Mouse (Mus musculus) stomach, postnatal 0 days (tissue): ENCODE measurements around the gene Erbin. TPM values are rescaled to one million over a fixed set of nuclear protein-coding genes. Genes with fewer than 3 reads are reported as not detected.

Experiments
- ATAC-seq: fragments of 200-750 bp; cut with Nextera tagmentation; 2 replicates; pipeline ENCODE4 v1.8.0; 2017; ENCODE audit not compliant: low FRiP score, low TSS enrichment
- DNase-seq: peaks from one replicate; pipeline ENCODE4 v3.0.0-alpha.2; 2016; ENCODE audit warnings: low spot score
- H3K27ac ChIP-seq: fragments of 300-500 bp; sonication (generic); replicated peaks from 2 replicates; pipeline ENCODE4 v1.5.1; 2014; ENCODE audit warnings: mild to moderate bottlenecking, control low read depth
- H3K27me3 ChIP-seq: fragments of 300-500 bp; sonication (generic); 2 replicates; pipeline ENCODE4 v1.6.1; 2014; ENCODE audit warnings: low read length; ENCODE audit not compliant: control insufficient read depth, insufficient read depth
- H3K36me3 ChIP-seq: fragments of 300-500 bp; sonication (generic); 2 replicates; pipeline ENCODE4 v1.6.1; 2014; ENCODE audit warnings: low read length, mixed read lengths; ENCODE audit not compliant: control insufficient read depth, insufficient read depth
- H3K4me1 ChIP-seq: fragments of 300-500 bp; sonication (generic); replicated peaks from 2 replicates; pipeline ENCODE4 v1.6.1; 2014; ENCODE audit warnings: antibody characterized with exemption; ENCODE audit not compliant: control insufficient read depth, insufficient read depth
- H3K4me2 ChIP-seq: fragments of 300-500 bp; sonication (generic); replicated peaks from 2 replicates; pipeline ENCODE4 v1.6.1; 2014; ENCODE audit warnings: low read depth, mild to moderate bottlenecking, control low read depth, moderate library complexity
- H3K4me3 ChIP-seq: fragments of 300-500 bp; sonication (generic); 2 replicates; pipeline ENCODE4 v1.5.1; 2014; ENCODE audit warnings: low read depth, low read length, control low read depth
- H3K9ac ChIP-seq: fragments of 300-500 bp; sonication (generic); 2 replicates; pipeline ENCODE4 v1.6.1; 2014; ENCODE audit warnings: mild to moderate bottlenecking, low read length, control low read depth, mixed read lengths
- H3K9me3 ChIP-seq: fragments of 300-500 bp; sonication (generic); 2 replicates; pipeline ENCODE4 v1.6.1; 2016; ENCODE audit warnings: low read length; ENCODE audit not compliant: control insufficient read depth
- CTCF ChIP-seq: IDR thresholded peaks from 2 replicates; pipeline ENCODE4 v1.5.1; 2016; ENCODE audit warnings: antibody characterized with exemption, low read depth, mild to moderate bottlenecking, moderate library complexity
- EP300 ChIP-seq: optimal IDR thresholded peaks from 2 replicates; pipeline ENCODE3; 2016; ENCODE audit warnings: antibody characterized with exemption
- WGBS: fragments of 180-500 bp; shearing (Covaris S2); extraction: QIAGEN DNeasy Blood & Tissue Kit; methylation state at CpG from one replicate; pipeline ENCODE4 v1.1.7; 2014; 5-methylcytosine and 5-hydroxymethylcytosine counted together
- polyA plus RNA-seq: library from polyadenylated mRNA; unstranded; fragments of >200 nt; fragmentation: Nextera tagmentation; extraction: Ambion mirVana; gene quantifications from 2 replicates; pipeline ENCODE4 v1.2.1, GENCODE M21; 2015

Erbin gene
- polyA plus RNA-seq, 1 experiment from 2014 or later: 15.7 TPM

- DNase-seq (no peak), ATAC-seq (no peak)
- 75% methylated on average over 5 of the region's 5 CpGs for WGBS
- H3K27ac ChIP-seq: no peak overlapping the region
- peaks cover 8% of the 10 kb centered on the region; the same call in 1 of the 2 replicates for H3K36me3 ChIP-seq
- no peak overlapping the region for H3K4me3 ChIP-seq
- H3K9ac ChIP-seq: no peak overlapping the region
- H3K4me2 ChIP-seq: no peak overlapping the region
- no peaks in the 10 kb centered on the region for H3K9me3 ChIP-seq
- no peaks in the 10 kb centered on the region for H3K4me1 ChIP-seq
- H3K27me3 ChIP-seq: no peaks in the 10 kb centered on the region
- TF ChIP-seq EP300 (no peak), CTCF (no peak)
Observed at GRCm38 (mm10) chr13:103819377-103819776, 100.9 kb downstream of the Erbin start.

GRCm38 (mm10) chr13:103817935-103818334 lies 102.4 kb downstream of the Erbin start:
- DNase-seq: no peak
- Histone ChIP-seq H3K4me1 (no peaks in the 10 kb centered on the region), H3K9me3 (no peaks in the 10 kb centered on the region), H3K4me3 (no peak overlapping the region), H3K4me2 (no peak overlapping the region), H3K27me3 (no peaks in the 10 kb centered on the region), H3K9ac (no peak overlapping the region), H3K27ac (no peak overlapping the region), H3K36me3 (peaks cover 8% of the 10 kb centered on the region; the same call in 1 of the 2 replicates)
- ATAC-seq: no peak
- 92% methylated on average over 3 of the region's 3 CpGs for WGBS
- no peak for TF ChIP-seq EP300
- TF ChIP-seq CTCF: no peak

- Histone ChIP-seq H3K36me3 (no peaks in the 10 kb centered on the region), H3K4me1 (no peaks in the 10 kb centered on the region), H3K4me3 (no peak overlapping the region), H3K4me2 (no peak overlapping the region), H3K27me3 (no peaks in the 10 kb centered on the region), H3K27ac (no peak overlapping the region), H3K9me3 (no peaks in the 10 kb centered on the region), H3K9ac (no peak overlapping the region)
- 65% methylated on average over 5 of the region's 5 CpGs for WGBS
- no peak for TF ChIP-seq CTCF
- ATAC-seq: no peak
- no peak for DNase-seq
Observed at GRCm38 (mm10) chr13:103807464-103807863, 112.8 kb downstream of the Erbin start.

GRCm38 (mm10) chr13:103806210-103806851 lies 114.0 kb downstream of the Erbin start:
- Histone ChIP-seq H3K36me3 (no peaks in the 10 kb centered on the region), H3K4me3 (no peak overlapping the region), H3K9ac (no peak overlapping the region), H3K4me1 (no peaks in the 10 kb centered on the region), H3K4me2 (no peak overlapping the region), H3K9me3 (no peaks in the 10 kb centered on the region), H3K27ac (no peak overlapping the region), H3K27me3 (no peaks in the 10 kb centered on the region)
- TF ChIP-seq CTCF: no peak
- TF ChIP-seq EP300: no peak
- ATAC-seq (no peak), DNase-seq (no peak)
- 55% methylated on average over 6 of the region's 6 CpGs for WGBS

- no peak for ATAC-seq
- 79% methylated on average over 5 of the region's 5 CpGs for WGBS
- TF ChIP-seq EP300 (no peak), CTCF (no peak)
Observed at GRCm38 (mm10) chr13:103803721-103804120, 116.6 kb downstream of the Erbin start.

GRCm38 (mm10) chr13:103801021-103801420 lies 119.3 kb downstream of the Erbin start:
- H3K4me2 ChIP-seq: no peak overlapping the region
- no peaks in the 10 kb centered on the region for H3K9me3 ChIP-seq
- H3K36me3 ChIP-seq: no peaks in the 10 kb centered on the region
- ATAC-seq (no peak), DNase-seq (no peak)
- no peaks in the 10 kb centered on the region for H3K4me1 ChIP-seq
- H3K4me3 ChIP-seq: no peak overlapping the region
- WGBS: 70% methylated on average over 1 of the region's 1 CpGs
- H3K27me3 ChIP-seq: no peaks in the 10 kb centered on the region
- H3K27ac ChIP-seq: no peak overlapping the region
- H3K9ac ChIP-seq: no peak overlapping the region
- TF ChIP-seq EP300: no peak
- peak; percentile 18; the same call in 1 of the 2 replicates for TF ChIP-seq CTCF

More at GRCm38 (mm10) chr13:103803721-103804120, 116.6 kb downstream of the Erbin start:
- no peaks in the 10 kb centered on the region for H3K27me3 ChIP-seq
- no peak overlapping the region for H3K27ac ChIP-seq
- H3K9me3 ChIP-seq: no peaks in the 10 kb centered on the region
- H3K36me3 ChIP-seq: no peaks in the 10 kb centered on the region
- H3K9ac ChIP-seq: no peak overlapping the region
- no peak for DNase-seq
- no peaks in the 10 kb centered on the region for H3K4me1 ChIP-seq
- H3K4me2 ChIP-seq: no peak overlapping the region
- no peak overlapping the region for H3K4me3 ChIP-seq
